Mouse (Mus musculus) ES-Bruce4 (cell line): ENCODE data around the gene Olfr288. TPM values are rescaled to one million over a fixed set of nuclear protein-coding genes. Genes with fewer than 3 reads are reported as not detected.

ENCODE experiments used
- H3K27ac ChIP-seq: 2 replicates; pipeline ENCODE4 v1.5.1; 2012; ENCODE audit warnings: low read length, inconsistent platforms; ENCODE audit not compliant: insufficient read depth
- H3K27me3 ChIP-seq: 2 replicates; pipeline ENCODE4 v1.6.1; 2012; ENCODE audit warnings: mild to moderate bottlenecking, low read length, inconsistent platforms; ENCODE audit not compliant: control insufficient read depth, poor library complexity, insufficient read depth, severe bottlenecking
- H3K36me3 ChIP-seq: 2 replicates; pipeline ENCODE4 v1.6.1; 2012; ENCODE audit warnings: inconsistent platforms, mild to moderate bottlenecking, low read length, moderate library complexity; ENCODE audit not compliant: control insufficient read depth, poor library complexity, insufficient read depth, severe bottlenecking
- H3K4me1 ChIP-seq: one replicate; pipeline ENCODE4 v1.8.1; 2011; ENCODE audit warnings: low read length; ENCODE audit not compliant: control insufficient read depth, insufficient read depth
- H3K4me3 ChIP-seq: 2 replicates; pipeline ENCODE4 v1.5.1; 2011; ENCODE audit warnings: low read depth, mild to moderate bottlenecking, low read length
- H3K9ac ChIP-seq: 2 replicates; pipeline ENCODE4 v1.6.1; 2012; ENCODE audit warnings: low read depth, mild to moderate bottlenecking, inconsistent platforms; ENCODE audit not compliant: poor library complexity, severe bottlenecking
- H3K9me3 ChIP-seq: replicated peaks from 2 replicates; pipeline ENCODE4 v1.6.1; 2012; ENCODE audit warnings: mild to moderate bottlenecking, low read length, inconsistent platforms; ENCODE audit not compliant: control insufficient read depth, poor library complexity, insufficient read depth, severe bottlenecking
- CTCF ChIP-seq: IDR thresholded peaks from one replicate; pipeline ENCODE4 v1.8.1; 2011; ENCODE audit warnings: low read depth, low read length
- EP300 ChIP-seq: IDR thresholded peaks from 2 replicates; pipeline ENCODE4 v1.6.1; 2011; ENCODE audit warnings: low read depth, low read length; ENCODE audit not compliant: insufficient read depth
- POLR2A ChIP-seq: IDR thresholded peaks from one replicate; pipeline ENCODE4 v1.8.1; 2011; ENCODE audit warnings: low read length; ENCODE audit not compliant: insufficient read depth
- polyA plus RNA-seq: library from polyadenylated mRNA; stranded (reverse); fragments of >200 nt; gene quantifications from 2 replicates; pipeline ENCODE4 v1.2.4, GENCODE M21; 2011; ENCODE audit warnings: low read depth; ENCODE audit not compliant: missing spikeins, insufficient read depth, insufficient read length

Gene Olfr288
- polyA plus RNA-seq, 1 experiment = not detected

DNA sequence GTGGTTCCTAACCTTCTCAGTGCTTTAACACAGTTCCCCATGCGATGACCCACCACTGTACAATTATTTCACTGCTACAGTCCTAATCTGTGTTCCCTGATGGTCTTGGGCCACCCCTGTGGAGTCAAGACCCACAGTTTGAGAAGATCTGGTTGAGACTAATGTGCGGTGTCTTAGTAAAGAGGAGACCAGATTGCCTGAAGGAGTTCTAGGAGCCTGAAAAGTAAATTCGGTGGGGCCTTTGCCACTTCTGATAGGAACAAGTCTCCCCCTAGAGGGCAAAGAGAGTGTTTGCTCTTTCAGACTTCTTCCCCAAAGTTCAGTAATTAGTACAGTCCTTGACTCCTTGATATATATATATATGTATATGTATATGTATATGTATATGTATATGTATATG is 41.7 kb downstream of the Olfr288 start:
- Histone ChIP-seq H3K27ac (peak overlapping the region; percentile 44; the same call in 1 of the 2 replicates), H3K9ac (peak overlapping the region; percentile 28; the same call in 1 of the 2 replicates), H3K4me1 (peaks cover 2% of the 10 kb centered on the region), H3K36me3 (no peaks in the 10 kb centered on the region), H3K9me3 (no peaks in the 10 kb centered on the region), H3K27me3 (no peaks in the 10 kb centered on the region), H3K4me3 (no peak overlapping the region)
- TF ChIP-seq CTCF (peak; percentile 12), POLR2A (no peak), EP300 (no peak)

DNA sequence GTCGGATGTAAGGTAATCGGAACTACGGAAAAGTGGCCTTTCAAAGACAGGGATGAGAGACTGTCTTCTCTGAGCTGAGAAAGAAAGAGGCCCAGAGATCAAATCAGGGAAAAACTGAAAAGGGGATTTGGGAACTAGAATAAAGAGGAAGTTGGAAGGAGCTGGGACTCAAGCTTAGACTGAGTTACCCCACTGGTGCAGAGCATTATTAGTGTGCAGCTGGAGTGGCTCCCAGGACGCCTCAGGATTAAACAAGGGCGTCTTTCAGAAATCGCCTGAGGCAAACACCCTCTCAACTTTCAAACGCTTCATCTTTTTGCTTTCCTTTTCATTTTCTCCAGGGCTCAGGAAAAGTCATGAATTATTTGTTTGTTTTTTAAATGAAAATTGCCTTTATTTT is 42.4 kb downstream of the Olfr288 start:
- Histone ChIP-seq H3K36me3 (no peaks in the 10 kb centered on the region), H3K4me3 (no peak overlapping the region), H3K27me3 (no peaks in the 10 kb centered on the region), H3K9me3 (no peaks in the 10 kb centered on the region), H3K27ac (peak overlapping the region; percentile 1; the same call in 1 of the 2 replicates), H3K4me1 (peaks cover 2% of the 10 kb centered on the region), H3K9ac (no peak overlapping the region; the same call in 1 of the 2 replicates)
- TF ChIP-seq POLR2A (no peak), EP300 (no peak), CTCF (no peak)

DNA sequence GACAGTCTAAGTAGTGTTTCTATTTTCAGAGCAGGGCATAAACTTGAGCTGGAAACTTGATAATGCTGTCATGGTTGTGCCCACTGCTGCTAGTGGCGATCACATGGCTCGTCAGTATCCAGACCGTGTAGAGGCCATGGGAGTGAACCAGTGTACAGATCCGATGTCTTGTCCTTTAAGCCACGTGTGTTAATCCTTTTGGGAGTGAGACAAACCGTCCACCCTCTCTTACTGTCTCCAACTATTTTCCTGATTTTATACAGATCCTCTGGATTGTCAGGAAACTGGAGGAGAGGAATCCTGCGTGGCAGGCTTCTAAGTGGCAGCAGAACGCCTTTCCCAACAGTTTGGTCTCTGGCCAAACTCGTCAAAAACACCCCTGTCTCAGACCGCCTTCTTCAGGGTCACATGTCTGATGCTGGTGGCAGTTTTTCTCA is 46.2 kb downstream of the Olfr288 start:
- Histone ChIP-seq H3K4me1 (peaks cover 2% of the 10 kb centered on the region), H3K4me3 (no peak overlapping the region), H3K27ac (no peak overlapping the region), H3K9me3 (no peaks in the 10 kb centered on the region), H3K9ac (0 out of 2 replicates have a peak overlapping the region, but pooled peaks have one; percentile 13), H3K27me3 (no peaks in the 10 kb centered on the region), H3K36me3 (no peaks in the 10 kb centered on the region)
- TF ChIP-seq POLR2A = no peak
- no peak for TF ChIP-seq EP300
- TF ChIP-seq CTCF = no peak

DNA sequence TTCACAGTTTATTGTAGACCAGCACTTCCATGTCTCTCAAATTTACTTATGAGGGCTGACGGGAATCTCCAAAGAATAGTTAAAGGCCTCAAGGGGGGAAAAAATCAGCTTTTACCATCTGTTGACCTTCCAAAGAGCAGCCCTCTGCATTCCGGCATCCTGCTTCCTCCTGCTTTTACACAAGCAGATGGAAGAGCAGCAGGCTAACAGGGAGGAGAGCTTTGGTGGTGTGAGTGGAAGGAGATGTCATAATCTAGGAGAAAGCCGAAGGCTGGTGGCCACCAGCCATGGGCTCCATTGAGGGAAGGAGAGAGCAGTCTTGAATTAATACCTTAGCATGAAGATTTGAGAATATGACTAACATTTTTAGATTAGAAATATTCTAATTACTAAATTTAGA is 47.0 kb downstream of the Olfr288 start:
- Histone ChIP-seq H3K9me3 (no peaks in the 10 kb centered on the region), H3K36me3 (no peaks in the 10 kb centered on the region), H3K4me1 (peaks cover 2% of the 10 kb centered on the region), H3K27ac (peak overlapping the region; percentile 83), H3K9ac (no peak overlapping the region), H3K27me3 (no peaks in the 10 kb centered on the region), H3K4me3 (no peak overlapping the region)
- no peak for TF ChIP-seq CTCF
- no peak for TF ChIP-seq POLR2A
- TF ChIP-seq EP300 = 0 out of 2 replicates have a peak, but pooled peaks have one; percentile 13

DNA sequence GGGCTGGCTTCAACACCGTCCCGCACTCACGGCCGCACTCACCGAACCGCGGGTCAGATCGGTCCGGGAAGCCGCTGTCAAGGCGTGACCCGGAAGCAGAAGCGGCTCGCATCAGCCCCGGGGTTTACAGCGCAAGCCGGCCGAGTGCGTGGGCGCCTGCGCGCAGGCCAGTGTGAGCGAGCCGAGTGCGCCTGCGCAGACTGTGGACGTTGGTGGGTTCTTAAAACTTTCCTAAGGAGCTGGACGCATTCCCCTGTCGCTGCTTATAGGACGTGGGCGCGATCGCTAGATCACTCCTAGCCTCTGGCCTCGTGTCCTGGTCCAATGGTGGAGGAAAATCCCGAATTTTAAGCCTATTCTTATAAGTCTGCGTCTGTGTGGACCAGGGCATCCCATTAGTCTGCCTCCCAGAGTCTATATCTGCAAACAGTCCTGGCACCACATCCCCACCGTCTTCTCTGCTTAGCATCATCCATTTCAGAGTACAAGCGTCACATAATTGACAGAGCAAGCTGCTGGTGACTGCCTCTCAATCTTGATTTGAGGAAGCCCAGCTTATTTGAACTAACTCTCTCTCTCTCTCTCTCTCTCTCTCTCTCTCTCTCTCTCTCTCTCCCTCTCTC is 49.7 kb downstream of the Olfr288 start:
- H3K9ac ChIP-seq = peak overlapping the region; percentile 87
- H3K36me3 ChIP-seq = peaks cover 9% of the 10 kb centered on the region
- H3K9me3 ChIP-seq = no peaks in the 10 kb centered on the region
- TF ChIP-seq CTCF (no peak), POLR2A (peak; percentile 13), EP300 (peak; percentile 56; the same call in 1 of the 2 replicates)
- H3K27ac ChIP-seq = peak overlapping the region; percentile 97
- no peaks in the 10 kb centered on the region for H3K27me3 ChIP-seq
- peaks cover 2% of the 10 kb centered on the region for H3K4me1 ChIP-seq
- H3K4me3 ChIP-seq = peak overlapping the region; percentile 69

DNA sequence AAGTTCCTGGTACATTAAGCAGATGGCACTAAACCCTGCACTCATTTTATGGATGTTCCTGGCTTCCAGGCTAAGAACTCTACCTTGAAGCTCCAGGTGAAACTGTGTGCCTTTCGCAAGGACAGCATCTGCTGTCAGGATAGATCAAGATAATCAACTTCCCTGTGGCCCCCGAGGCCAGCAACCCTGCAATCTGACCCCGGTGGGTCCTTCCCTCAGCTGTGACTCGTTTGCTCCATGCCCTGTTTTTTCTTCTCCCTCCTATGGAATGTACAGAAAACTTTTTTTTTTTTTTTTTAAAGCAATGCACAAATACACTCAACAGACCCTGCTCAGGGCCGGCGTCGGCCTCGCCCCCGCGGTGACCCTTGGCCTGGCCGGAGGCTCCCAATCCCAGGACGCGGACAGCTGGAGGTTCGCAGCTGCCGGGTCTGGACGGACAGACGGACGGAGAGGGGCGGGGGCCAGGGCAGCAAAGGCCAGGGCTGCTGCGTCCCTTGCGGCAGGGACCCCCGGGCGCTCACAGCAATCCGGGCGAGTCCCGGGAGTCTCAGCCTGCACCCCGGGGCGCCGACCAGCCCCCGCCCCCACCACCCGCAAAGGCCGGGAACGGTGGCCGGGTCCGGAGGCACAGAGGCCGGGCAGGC is 50.4 kb downstream of the Olfr288 start:
- Histone ChIP-seq H3K27ac (peak overlapping the region; percentile 88), H3K36me3 (peaks cover 9% of the 10 kb centered on the region), H3K4me1 (peaks cover 2% of the 10 kb centered on the region), H3K9me3 (no peaks in the 10 kb centered on the region), H3K9ac (peak overlapping the region; percentile 87), H3K4me3 (peak overlapping the region; percentile 69), H3K27me3 (no peaks in the 10 kb centered on the region)
- TF ChIP-seq EP300 = no peak
- TF ChIP-seq POLR2A = no peak
- TF ChIP-seq CTCF = no peak
